Mouse (Mus musculus) inflammation-experienced regulatory T-cells, adult 6 months (primary cell): Measurements from ENCODE around the gene Sac3d1. TPM values are rescaled to one million over a fixed set of nuclear protein-coding genes. Genes with fewer than 3 reads are reported as not detected.
A peak's percentile ranks its signal among the peaks of the same experiment; 100 is the strongest.

ENCODE experiments used
- ATAC-seq: one replicate; pipeline ENCODE4 v1.8.0; 2017
- polyA plus RNA-seq, 3 experiments: library from polyadenylated mRNA; unstranded; fragments of 100-300 nt; shearing (Covaris generic); gene quantifications; one replicate each; pipeline ENCODE4 v1.2.1; 2017

The Sac3d1 gene
- polyA plus RNA-seq, 3 experiments from 2014 or later: 1.4 to 4.4 (median 3.3) TPM

GRCm38 (mm10) chr19:6118677-6119185 lies 281 bp upstream of the Sac3d1 start:
- no peak for ATAC-seq

DNA sequence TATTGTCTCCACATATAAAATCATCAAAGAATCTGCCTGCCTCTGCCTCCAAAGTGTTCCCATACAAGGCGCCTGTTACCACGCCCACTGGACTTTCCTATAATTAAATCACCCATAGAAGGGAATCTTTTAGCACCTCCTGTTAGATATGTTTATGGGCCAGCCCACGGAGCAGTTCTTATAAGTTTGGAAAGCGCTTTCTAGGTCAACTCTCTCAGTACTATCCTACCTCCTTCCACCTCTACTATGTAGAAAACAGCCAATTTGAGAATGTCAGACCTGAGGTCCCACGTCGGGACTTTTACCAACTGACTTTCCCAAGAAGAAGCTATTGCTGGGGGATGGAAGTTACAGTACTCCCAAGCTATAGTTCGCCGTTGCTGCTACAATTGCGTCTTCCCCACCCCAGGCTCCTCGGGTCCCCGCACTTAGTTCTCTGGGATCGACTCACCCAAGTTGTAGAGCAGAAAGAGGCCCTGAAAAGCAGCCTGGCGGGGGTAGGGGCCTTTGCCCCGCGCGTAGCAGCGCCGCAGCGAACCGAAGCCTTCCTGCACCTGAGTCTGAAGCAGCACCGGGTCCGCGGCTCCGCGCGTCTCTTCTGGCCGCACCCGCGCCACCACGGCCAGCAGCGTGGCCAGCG lies 984 bp downstream of the Sac3d1 start:
- no peak for ATAC-seq

DNA sequence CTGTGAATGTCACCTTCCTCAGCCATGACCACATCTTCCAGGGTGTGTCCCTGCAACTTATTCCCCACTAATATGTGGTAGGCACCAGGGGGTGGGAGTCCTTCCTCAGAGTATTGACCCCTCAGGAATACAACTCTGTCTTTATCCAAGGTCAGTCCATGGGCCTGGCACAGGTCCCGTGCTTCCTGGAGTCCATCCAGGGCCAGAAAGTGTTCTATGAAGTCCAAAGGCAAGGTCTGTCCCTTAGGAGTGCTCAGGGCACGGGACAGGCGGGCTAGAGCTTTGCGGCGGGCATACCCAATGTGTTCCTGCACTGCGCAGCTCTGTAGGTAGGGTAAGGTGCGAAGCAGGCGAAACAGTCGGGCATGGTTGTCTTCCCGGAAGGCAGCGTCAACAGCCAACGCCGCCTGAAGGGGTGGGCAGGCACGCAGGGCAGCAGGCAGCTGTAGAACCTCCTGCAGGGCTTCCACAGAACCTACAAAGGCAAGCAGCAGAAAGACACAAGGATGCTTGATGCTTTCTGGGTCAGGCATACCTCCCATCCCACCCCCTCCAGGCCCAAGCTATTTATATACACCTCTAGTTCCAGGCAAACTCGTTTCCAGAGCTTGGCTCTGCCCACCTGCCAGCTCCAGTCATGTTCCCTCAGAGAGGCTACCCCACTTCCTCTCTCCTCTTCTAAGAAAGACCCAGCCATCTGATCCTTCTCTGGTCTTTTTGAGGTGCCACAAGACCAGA lies 2.2 kb downstream of the Sac3d1 start:
- ATAC-seq: no peak

- ATAC-seq: no peak
These were observed 5.3 kb downstream of the Sac3d1 start for GRCm38 (mm10) chr19:6113116-6113515.

DNA sequence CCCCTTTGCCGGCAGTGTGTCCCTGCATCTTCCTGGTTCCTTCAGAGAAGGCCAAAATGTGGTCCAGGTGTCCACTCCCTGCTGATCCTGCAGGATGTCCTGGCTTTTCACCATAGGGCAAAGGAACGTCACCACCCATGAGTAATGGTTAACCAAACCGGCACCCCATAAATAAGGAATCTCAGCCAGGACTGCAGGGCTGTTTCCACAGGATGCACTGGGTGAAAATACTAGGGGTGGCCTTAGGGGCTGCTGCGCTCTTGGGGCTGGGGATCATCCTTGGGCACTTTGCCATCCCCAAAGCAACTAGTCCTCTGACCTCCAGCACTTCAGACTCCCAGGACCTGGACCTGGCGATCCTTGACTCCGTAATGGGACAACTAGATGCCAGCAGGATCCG lies 12.9 kb downstream of the Sac3d1 start, which contains the start of gene Naaladl1:
Naaladl1 (plus strand) TSS at position 197 of the 400 bp plus-strand sequence.
- ATAC-seq: no peak

DNA sequence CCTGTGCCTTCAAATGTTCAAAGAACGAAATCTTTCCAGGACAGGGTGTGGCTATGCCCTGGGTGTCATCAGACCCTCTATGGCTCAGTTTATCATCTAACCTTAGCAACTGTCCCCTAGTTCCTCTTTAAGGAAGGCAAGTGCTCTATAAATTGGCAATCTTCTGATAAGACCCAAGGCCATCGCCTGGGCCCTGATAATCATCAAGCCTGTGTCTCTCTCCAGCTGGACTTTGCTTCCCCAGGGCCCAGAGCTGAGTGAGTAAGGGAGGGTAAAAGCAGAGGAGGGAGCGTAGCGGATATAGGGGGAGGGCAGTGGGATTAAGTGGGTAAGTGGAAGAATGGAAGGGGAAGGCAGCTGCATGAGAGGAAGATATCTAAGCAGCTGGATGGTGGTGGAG lies 14.0 kb downstream of the Sac3d1 start:
- no peak for ATAC-seq

DNA sequence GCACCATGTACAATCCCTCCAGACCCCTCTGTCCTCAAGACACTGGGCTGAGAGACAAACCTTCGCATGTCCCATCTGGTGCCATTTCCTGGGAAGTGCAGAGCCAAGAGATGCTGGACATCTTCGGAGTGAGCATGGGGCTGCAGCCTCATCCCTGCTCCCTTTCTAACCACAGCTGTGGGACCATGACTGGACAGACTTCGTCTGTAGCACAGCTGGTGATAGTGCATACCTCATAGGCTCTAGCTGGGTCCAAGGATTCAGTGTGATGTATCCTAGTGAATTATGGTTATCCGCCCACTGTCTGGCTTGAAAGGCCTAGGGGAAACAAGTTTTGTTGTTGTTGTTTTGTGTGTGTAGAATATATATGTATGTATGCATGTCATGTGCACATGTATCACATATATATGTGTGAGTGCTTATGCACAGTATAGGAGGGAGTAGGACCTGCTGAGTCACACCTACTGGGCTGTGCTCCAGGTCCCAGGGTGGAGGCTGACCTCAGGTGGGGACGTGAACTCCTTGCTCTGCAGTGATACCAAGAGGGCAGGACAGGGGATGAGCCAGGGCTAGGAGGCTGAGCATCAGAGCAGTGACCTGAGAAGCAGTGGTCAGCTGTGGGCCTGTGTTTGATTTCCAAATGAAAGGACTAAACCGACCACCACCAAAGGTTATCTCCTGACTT lies 16.1 kb downstream of the Sac3d1 start:
- ATAC-seq: no peak

GRCm38 (mm10) chr19:6101186-6101585 lies 17.3 kb downstream of the Sac3d1 start:
- ATAC-seq: no peak

DNA sequence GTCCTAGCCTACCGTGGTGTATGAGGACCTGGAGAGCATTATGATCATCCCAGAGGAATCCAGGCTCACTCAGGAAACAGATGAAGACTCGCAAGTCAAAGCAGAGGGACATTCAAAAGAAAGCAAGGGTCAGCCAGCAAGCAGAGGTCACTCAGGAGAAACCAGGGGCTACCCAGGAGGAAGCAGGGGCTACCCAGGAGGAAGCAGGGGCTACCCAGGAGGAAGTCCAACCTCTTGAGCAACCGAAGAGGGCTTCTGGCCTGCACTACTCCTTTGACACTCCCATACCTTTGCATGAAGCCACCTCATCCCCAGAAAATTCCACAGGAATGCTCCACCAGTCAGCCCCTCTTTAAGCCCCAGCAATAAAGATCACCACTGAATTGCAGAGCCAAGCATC lies 20.6 kb downstream of the Sac3d1 start:
- no peak for ATAC-seq

DNA sequence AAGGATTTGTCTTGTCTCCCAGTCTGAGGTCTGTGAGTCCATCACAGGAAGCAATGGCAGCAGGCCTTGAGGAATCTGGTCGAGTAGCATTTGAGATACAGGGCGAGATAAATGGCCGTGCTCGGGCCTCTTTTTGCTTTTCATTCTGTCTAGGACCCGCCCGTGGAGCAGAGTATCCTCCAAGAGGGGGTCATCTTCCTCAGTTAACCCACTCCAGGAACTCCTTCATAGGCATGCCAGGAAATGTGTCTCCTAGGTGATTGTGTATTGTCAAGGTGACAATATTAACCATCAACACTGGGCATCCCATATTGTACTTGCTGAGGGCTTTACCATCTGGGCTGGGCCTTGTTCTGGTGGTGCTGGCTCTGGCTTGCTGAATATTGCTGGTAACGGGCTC lies 24.3 kb downstream of the Sac3d1 start, which contains the start of gene AC131692.1:
AC131692.1 (plus strand) TSS at position 301 of the 400 bp plus-strand sequence.
- no peak for ATAC-seq

- no peak for ATAC-seq
These were observed 29.6 kb downstream of the Sac3d1 start for GRCm38 (mm10) chr19:6088841-6089240.

- ATAC-seq: peak; percentile 86
These were observed 33.0 kb downstream of the Sac3d1 start for GRCm38 (mm10) chr19:6085417-6085879.

DNA sequence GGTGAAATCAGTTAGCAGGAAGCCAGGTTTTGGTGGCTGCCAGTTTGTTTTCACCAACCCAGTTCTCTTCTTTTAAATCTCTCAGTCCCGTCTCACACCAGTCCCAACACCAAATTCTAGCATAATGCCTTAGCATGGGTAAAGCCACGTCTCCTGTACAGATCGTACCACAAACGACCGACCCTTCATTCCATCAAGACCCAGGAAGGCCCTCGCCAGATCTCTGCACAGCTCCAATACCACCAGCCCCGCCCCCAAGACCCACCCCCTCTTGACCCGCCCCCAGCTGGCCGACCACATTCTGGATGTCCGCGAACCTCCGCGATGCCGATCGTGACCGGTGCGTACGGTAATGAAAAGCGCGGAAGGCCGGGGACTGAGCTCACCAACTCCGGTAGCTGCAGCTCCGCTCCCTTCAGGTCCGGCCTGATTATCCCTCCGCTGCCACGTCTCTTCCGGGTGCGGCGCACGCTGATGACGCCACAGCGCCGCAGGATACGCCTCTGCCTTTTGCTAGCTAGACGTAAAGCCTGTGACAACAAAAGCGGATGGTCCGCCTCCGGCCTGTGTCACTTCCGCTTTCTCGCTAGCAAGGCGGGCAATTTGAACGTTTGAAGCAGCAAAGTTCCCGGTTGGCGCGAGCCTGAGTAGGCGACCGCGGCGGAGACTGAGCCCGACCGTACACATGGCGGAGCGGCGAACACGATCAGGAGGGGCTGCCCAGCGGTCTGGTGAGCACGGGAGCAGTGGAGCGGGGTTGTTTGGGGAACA lies 33.8 kb downstream of the Sac3d1 start, which contains the start of the genes Zfpl1 and Cdca5:
Zfpl1 (minus strand) TSS at position 479 of the 771 bp plus-strand sequence.
Cdca5 (plus strand) TSS at position 506 of the 771 bp plus-strand sequence.
- ATAC-seq: peak; percentile 87

DNA sequence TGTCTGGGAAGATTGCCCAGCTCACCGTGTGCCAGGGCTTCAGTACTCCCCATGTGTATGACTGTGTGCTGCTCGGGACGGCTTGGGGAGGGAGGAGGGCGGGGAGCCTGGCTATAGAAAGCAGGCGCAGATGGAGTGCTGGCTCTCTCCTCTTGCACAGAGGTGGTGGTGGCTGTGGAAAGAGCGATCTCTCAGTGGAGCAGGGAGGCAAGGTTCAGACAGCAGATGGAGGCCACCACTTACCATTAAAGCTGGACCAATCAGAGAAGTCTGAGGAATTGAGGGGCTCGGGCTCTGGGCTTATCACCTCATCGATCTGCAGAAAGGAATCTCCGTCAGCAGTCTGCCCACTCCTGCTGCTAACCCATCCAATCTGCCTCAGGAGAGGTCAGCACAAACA lies 36.3 kb downstream of the Sac3d1 start, which contains the start of gene Gm28374:
Gm28374 (minus strand) TSS at position 101 of the 400 bp plus-strand sequence.
- no peak for ATAC-seq

DNA sequence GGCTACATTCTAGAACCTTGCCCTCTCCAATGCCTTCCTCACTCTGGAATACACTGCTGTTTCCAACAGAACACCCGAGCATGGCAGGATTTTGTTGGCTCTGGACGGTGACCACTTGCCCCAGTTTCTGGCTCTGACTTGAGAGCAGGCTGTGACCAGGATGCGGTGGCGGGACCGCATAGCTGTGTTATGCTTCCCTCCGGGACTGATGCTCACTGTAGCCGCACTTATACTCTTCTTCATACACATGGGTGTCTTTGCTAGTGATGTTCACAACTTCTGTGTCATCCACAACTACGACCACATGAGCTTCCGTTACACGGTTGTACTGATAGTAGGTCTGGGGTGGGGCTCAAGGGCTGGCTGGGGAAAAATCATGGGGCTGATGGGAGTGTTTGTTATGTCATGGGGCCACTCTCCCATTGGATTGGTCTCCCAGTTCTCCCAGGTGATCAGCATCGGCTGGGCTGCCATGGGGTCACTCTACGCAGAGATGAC lies 38.4 kb downstream of the Sac3d1 start, which contains the start of gene Tmem262:
Tmem262 (plus strand) TSS at position 51 of the 498 bp plus-strand sequence.
- ATAC-seq: no peak

GRCm38 (mm10) chr19:6076564-6077393 lies 41.7 kb downstream of the Sac3d1 start, which contains the start of gene Vps51:
Gene Vps51, minus strand, starts transcription at chr19:6077231.
- peak; percentile 96 for ATAC-seq

- ATAC-seq: no peak
These were observed 44.6 kb downstream of the Sac3d1 start for GRCm38 (mm10) chr19:6073889-6074288.

DNA sequence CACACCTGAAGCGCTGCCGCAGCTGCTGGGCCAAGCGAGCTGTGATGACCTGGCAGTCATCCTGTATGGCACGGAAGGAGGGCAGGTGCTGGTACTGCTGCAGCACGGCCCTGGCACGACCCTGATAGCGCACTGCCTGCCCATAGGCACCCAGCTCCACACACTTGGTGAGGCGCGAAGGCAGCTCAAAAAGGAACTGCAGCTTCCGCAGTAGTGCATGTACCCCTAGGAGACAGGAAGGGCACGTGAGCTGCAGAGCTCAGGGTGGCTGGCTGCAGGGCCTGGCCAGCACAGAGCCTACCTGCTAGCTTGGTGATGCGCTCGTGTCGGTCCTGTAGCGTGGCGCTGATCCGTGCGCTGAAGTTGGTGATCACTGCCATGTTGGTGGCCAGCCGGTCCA lies 47.2 kb downstream of the Sac3d1 start:
- no peak for ATAC-seq

DNA sequence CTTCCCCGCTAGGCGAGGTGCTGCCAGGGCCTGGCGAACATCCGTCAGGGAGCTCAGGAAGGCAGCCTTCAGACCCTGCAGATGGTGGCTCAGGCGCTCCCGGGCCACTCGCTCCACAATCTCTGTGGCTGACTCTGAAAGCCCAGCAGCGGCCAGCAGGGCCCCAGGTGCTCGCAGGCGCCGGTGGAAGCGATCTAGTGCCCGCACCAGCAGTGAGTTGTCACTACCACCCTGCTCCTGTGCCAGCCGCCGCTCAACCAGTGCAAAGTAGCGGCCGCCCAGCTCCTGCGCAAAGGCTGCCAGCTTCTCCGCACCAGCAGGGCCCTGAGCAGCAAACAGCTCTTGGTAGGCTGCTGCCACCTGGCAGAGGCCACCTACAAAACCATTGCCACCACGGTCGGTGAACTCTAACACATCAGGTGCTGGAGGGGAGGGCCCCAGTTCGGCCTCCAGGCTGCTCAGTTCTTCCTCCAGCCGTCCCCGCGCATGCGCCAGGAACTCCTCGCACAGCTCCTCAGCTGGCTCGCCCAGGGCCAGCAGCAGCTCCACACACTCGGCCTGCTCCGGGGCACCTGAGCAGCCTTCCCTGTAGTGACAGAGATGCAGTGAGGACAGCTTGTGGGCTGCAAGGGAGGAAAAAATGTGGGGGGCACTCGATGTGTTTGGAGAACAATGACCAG lies 47.7 kb downstream of the Sac3d1 start:
- no peak for ATAC-seq

DNA sequence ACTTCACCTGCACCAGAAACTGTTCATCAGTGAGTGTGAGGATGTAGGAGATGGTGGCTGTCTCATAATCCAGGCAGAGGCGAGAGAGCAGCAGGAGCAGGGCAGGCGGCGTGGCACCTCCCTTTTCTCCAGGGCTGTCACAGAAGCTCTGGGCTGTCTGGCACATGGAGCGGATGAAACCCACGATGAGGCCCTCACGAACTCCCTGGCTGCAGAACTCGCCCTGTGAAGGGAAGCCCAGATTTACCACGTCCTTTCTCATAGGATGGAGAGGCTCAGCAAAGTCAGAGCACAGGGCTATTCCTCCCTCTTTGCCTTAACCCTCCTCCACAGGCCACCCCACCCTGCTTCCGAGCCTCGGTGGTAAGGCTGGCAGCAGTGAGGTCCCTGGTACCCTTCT lies 48.6 kb downstream of the Sac3d1 start:
- ATAC-seq: no peak
